Mouse (Mus musculus) megakaryocyte progenitor cell, adult 5-6 weeks (primary cell): ENCODE measurements around the gene Rab43. TPM values are rescaled to one million over a fixed set of nuclear protein-coding genes. Genes with fewer than 3 reads are reported as not detected.

ENCODE experiments used
- ATAC-seq: replicated peaks from 2 replicates; pipeline ENCODE4 v1.8.0; 2016; ENCODE audit warnings: mild to moderate bottlenecking, moderate TSS enrichment, inconsistent platforms; ENCODE audit not compliant: poor library complexity
- total RNA-seq, 2 experiments: library from RNA; stranded (forward) in 1 of 2; stranded (reverse) in 1 of 2; fragments of 157-497, 149-512 nt in 1 of 2; fragments of 200-1000 nt in 1 of 2; gene quantifications; 2 replicates each; pipeline versions ENCODE4 v1.2.3 to v1.2.4; 2015 to 2017

Gene Rab43
- total RNA-seq, 2 experiments from 2014 or later = 3.5 to 17.9 TPM

DNA sequence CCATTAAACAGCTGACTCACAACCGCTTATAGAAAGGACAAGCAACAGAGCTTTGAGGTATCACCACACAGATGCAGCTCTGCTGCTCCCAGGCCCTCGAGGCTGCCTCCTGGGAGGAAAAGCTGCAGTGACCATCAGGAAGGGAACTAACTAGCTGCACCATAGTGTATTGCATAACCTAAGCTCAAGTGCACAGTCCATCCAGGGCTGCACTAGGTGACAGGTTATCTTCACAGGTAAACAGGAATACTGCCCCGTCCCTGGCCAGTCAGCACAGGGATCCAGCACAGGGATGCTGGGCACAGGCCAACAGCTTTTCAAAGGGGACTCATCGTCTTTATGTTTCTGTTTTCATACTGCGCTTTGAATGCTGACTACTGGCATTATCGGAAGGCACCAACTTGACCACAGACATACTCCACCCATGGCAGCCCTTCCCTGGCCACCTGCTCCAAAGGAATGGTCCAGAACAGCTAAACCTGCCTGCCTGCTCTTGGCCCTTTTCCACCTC, 2.3 kb downstream of the Rab43 start:
- peak; percentile 10; the same call in 1 of the 2 replicates for ATAC-seq

GRCm38 (mm10) chr6:87809144-87809543, 2.8 kb downstream of the Rab43 start:
- no peak for ATAC-seq

GRCm38 (mm10) chr6:87808521-87808920, 3.4 kb downstream of the Rab43 start:
- ATAC-seq = no peak

DNA sequence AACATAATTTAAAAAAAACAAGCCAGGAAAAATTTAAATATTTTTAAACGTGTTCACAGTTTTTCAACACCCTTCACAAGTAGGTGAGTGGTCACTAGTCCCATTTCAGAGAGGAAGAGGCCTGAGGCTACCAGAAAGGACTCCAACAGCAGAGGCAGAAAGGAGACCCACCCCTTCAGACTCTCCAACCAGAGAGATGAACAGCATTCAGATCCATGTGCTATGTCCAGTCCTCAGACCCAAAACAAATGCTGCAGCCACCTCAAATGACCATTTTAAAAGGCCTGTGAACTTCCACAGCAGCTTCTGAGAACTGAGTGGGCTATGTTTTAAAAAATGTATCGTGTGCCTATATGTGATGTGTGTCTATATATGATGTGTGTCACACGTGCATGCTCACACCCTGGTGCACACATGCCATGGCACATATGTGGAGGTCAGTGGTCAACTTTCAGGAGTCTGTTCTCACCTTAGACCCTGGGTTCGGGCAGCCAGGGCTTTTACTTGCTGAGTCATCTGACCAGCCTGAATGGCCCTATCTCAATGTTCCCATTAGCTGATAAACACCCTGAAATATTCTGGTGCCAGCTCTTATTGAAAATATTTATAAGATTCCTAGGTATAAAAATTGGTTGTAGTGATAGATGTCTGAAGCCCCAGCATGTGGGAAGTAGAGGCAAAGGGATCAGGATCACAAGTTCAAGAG, 4.1 kb downstream of the Rab43 start:
- ATAC-seq = no peak

DNA sequence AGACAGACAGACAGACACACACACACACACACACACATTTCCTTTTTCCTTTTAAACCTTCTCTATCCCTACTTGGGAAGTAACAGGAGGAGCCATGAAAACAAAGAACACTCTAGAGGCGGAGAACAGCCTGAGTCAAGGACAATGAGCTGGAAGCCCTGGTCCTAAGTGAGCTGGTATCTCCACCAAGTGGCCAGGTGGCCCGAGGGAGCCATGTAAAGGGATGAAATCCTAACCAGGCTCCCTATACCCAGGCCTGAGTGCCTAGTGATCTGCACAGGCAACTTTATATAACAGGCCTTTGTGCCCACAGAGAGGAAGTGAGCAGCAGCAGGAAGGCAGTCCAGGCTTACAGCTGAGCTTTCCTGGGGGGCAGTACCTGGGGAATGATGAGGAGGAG, 5.1 kb downstream of the Rab43 start:
- no peak for ATAC-seq

DNA sequence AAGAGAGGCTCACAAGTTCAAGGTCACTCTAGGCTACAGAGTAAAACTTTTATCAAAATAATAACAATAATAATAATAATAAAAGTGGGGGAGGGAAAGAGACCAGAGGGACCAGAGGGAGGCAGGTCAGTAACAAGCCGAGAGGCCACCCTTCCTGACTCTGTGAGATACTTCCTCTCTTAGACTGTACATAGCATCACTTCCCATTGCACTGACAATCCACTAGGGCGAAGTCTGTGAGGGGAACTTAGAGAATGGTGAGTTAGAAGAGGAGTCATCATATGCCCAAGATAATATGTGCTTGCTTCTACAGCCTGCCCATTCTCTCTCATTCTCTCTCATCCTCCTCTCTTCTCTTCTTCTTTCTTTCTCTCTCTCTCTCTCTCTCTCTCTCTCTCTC, 5.9 kb downstream of the Rab43 start:
- peak; percentile 60 for ATAC-seq

- no peak for ATAC-seq
Measured at GRCm38 (mm10) chr6:87805448-87805847, 6.5 kb downstream of the Rab43 start.

GRCm38 (mm10) chr6:87804886-87805285, 7.1 kb downstream of the Rab43 start:
- no peak for ATAC-seq

DNA sequence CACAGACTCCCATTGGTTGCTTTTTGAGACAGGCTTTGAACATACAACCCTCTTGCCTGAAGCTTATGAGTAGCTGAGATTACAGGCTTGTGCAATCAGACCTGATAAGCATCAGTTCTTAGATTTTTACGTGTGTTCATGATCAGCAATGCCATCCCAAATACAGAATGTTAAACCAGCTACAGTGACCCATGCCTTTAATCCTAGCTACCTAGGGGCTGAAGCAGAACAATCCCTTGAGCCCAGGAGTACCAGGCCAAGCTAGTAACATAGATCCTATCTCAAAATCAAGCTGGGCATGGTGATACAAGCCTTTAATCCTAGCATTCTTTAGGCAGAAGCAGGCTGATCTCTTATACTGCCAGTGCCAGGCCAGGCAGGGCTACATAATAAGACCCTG, 7.9 kb downstream of the Rab43 start:
- ATAC-seq = no peak

- no peak for ATAC-seq
Measured at GRCm38 (mm10) chr6:87802462-87802861, 9.5 kb downstream of the Rab43 start.

DNA sequence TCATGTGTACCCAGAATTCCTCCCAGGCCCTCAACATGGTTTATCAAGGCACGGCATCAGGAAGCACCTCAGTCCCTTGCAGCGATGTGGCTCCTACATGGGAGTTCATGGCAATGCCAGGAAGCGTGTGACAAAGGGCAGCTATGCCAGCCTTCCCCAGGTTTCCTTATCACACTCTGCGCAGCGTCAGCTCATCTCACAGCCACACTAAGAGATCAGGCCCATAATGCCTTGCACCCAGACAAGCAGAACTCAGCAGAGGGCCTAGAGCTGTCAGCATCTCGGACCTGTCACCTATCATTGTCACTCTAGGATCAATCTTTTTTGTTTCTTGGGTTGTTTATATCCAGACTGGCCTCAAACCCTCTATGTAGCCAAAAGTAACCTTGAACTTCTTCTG, 12.4 kb downstream of the Rab43 start:
- ATAC-seq = peak; percentile 84

GRCm38 (mm10) chr6:87797321-87797720, 14.6 kb downstream of the Rab43 start:
- ATAC-seq = no peak

- peak; percentile 52 for ATAC-seq
Measured at GRCm38 (mm10) chr6:87796251-87796880, 15.6 kb downstream of the Rab43 start.

DNA sequence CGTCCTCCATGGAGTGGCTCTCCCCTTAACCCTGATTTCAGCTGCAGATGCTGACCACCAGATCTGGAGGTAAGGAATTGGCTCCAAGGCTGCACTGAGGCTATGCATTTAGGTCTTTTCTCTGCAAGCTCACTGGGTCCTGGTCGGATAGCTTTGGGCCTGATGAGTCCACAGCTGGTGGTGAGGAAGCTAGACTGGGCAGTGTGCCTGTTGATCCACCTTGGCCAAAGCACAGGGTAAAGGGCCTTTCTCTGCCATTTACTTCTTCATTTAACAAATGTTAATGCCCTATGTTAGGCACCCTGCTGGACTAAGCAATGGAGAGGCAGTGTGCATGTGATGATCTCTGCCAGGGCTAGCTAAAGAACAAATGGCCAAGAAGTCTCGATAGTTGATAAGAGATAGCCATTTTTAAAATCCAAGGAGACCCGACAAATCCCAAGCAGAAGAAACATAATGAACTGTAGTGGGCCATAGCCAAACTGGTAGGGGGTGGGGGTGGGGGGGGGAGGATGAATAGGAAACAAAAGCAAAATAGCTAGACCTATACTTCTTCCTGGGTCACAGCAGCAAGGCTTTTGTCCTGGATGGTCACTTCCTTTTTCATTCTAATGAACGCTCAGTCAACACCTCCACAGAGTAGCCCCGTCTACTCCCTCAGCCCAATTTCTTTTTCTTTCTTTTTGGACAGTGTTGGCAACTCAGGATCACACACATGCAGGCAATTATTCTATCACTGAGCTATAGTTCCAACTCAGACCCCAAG, 16.4 kb downstream of the Rab43 start:
- ATAC-seq = no peak

- no peak for ATAC-seq
Measured at GRCm38 (mm10) chr6:87793821-87794510, 18.0 kb downstream of the Rab43 start.

GRCm38 (mm10) chr6:87791826-87792225, 20.1 kb downstream of the Rab43 start:
- ATAC-seq = no peak

GRCm38 (mm10) chr6:87790779-87791480, 21.0 kb downstream of the Rab43 start:
- peak; percentile 84 for ATAC-seq

GRCm38 (mm10) chr6:87789791-87790190, 22.2 kb downstream of the Rab43 start:
- ATAC-seq = 0 out of 2 replicates have a peak, but pooled peaks have one; percentile 0

DNA sequence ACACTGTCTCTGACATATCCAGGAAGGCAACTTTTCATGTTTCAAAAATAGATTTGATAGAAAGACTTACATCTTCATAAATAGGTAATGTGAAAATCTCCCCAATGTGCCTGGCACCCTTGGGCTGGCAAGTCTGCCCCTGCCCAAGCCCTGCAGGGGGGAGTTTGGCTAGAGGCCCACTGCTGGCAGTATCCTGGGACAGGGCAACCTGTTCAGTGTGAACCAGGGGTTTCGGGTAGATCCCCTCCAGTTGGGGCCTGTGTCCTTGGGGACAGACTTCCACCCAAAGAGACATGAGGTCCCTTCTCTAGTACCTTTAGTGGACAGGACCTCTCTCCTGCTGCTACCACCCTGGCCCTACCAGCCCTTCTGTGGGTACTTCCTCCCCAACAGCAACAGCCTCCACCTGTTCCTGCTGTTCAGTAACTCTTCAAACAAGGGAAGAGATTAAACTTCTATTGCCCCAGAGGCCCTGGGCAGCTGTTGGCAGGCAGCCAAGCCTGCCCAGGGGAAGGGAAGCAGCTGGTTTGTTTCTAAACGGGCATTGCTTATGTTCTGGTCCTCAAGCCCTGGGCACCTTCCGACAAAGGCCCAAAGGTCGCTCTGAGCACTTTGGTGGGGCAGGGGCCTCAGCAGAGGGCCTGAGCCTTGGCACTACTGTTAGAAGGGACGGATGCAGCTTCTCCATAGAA, 22.9 kb downstream of the Rab43 start:
- ATAC-seq = peak; percentile 49
